Mouse (Mus musculus) cerebral cortex, adult 2 months (tissue): Measurements from ENCODE around the gene Grb10.

Experiments
- WGBS: fragments of 180-500 bp; shearing (Covaris S2); methylation state at CpG from one replicate; pipeline ENCODE4 v1.1.7; 2018; 5-methylcytosine and 5-hydroxymethylcytosine counted together

Grb10 gene

DNA sequence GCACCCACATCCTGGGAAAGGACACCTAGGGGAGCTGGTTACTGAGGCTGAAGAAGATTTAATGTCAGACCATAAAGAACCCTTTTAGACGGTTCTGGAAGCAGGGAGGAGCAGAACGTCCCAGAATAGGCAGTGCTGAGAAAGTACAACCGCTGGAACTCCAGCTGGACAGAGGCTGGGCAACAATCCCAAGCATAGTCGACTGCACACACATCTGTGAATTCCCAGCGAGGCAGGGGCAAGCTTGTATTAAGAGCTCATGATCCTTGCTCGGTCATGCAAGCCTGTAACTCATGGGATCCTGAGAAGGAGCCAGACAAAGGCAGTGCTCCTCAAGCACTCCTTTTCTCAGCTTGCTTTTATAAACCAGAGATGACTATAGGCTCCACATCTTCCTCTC, 69.7 kb downstream of the Grb10 start:
- 57% methylated on average over 6 of the region's 6 CpGs for WGBS

DNA sequence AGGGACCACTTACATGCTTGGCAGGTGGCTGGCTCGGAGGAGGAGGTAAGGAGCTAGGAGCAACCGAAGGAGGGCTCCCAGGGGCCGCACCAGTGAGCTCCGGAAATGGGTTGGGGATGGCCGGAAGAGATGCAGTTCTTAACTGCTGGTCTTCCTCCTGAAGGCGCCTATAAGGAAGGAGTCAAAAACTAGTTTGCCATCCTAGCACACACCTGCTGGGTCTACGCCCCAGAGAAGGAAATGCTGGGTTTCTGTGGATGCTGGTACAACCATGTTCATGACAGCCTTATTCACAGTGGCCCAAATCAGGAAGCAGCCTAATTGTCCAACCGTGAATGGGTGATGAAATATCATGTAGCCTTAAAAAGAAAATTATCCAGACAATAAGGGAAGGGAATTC, 71.0 kb downstream of the Grb10 start:
- WGBS: 94% methylated on average over 8 of the region's 8 CpGs

- WGBS: 94% methylated on average over 3 of the region's 3 CpGs
These were observed 72.3 kb downstream of the Grb10 start for GRCm38 (mm10) chr11:11966220-11966619.

DNA sequence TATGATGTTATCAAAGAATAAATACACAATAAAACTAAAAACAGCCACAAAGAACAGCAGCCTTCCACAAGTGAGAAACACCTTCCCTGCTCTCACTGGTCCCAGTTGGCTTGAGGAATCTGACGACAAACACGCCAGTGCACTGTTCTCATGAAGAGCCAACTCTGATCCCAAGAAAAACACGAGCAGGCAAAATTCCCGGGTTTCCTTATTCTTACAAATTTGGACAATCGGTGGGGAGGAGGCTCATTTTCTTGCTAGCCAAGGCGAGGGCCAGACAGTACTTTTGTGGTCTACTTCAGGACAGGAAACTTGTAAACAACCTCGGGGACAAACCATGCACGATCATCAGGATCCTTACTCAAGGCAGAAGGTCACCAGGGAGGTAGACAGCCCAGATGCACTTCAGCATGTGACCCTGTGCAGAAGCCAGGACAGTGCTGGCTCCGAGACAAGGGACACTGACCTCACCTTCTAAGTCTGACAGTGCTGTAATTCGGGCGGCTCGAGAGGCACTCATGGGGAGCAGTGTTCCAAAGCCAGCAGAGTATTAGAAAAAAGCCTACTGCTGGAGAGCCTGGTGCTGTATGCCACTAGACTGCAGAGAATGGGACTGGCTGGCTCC, 72.9 kb downstream of the Grb10 start:
- WGBS: 68% methylated on average over 12 of the region's 12 CpGs

DNA sequence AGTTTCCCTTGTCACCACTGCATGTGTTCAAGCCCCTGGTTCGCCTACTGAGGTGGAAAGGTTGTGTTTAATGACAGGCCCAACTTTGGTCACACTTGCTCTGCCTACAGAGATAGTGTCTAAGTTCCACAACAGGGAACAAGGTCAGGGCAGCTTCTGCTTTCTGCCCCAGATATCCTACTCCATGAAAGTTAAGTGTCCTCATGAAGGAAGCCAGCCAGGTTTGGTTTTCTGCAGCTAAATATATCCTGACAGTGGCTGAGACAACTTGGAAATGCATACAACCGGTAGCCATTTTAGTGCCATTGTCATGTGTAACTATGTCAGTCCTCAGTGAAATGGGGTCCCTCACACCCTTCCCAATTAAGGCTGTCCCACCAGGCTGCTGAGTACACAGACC, 73.8 kb downstream of the Grb10 start:
- WGBS: 88% methylated on average over 2 of the region's 2 CpGs

DNA sequence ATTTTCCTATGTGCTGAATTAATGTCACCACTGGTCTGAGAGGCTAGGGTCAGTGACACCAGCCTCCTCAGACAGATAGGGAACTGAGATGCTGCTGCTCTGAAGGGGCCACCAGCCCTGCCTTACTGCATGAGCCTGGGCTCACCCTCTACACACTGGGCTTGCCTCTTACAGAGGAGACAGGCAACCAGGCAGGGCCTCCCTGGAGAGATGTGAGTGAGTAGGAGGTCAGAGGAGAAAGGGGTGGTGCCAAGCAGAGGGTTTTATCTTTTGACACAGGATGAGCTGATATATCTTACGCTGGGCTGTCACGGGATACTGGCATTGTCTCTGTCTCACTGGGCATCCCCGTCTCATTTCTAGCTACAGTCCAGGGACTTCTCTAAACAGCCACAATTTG, 74.9 kb downstream of the Grb10 start:
- WGBS: 94% methylated on average over 3 of the region's 3 CpGs

- 96% methylated on average over 2 of the region's 2 CpGs for WGBS
These were observed 75.4 kb downstream of the Grb10 start for GRCm38 (mm10) chr11:11963065-11963464.

GRCm38 (mm10) chr11:11962629-11962954, 75.9 kb downstream of the Grb10 start:
- WGBS: 44% methylated on average over 5 of the region's 5 CpGs

GRCm38 (mm10) chr11:11961917-11962628, 76.4 kb downstream of the Grb10 start:
- 83% methylated on average over 5 of the region's 5 CpGs for WGBS

- WGBS: 53% methylated on average over 5 of the region's 5 CpGs
These were observed 77.6 kb downstream of the Grb10 start for GRCm38 (mm10) chr11:11960858-11961257.

DNA sequence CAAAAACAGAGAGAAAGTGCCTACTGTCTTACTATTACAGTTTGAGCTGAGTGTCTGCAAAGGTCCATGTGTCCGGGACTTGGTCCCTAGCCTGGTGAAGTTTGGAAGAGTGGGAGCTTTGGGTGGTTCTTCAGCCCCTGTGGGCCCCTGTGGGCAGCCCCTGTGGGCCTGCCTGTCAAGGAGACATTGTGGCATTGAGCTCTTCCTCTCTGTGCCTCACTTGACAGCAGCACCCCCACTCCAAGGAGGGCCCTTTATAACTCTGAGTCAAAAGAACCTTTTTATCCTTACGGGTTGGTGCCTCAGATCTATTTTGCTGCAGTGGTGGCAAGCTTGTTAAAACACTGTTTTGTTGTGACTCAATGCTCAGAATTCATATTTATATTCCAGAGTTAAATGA, 78.3 kb downstream of the Grb10 start:
- 63% methylated on average over 2 of the region's 2 CpGs for WGBS

GRCm38 (mm10) chr11:11958479-11958878, 80.0 kb downstream of the Grb10 start:
- WGBS: 94% methylated on average over 2 of the region's 2 CpGs

GRCm38 (mm10) chr11:11958061-11958361, 80.5 kb downstream of the Grb10 start:
- 86% methylated on average over 2 of the region's 2 CpGs for WGBS

DNA sequence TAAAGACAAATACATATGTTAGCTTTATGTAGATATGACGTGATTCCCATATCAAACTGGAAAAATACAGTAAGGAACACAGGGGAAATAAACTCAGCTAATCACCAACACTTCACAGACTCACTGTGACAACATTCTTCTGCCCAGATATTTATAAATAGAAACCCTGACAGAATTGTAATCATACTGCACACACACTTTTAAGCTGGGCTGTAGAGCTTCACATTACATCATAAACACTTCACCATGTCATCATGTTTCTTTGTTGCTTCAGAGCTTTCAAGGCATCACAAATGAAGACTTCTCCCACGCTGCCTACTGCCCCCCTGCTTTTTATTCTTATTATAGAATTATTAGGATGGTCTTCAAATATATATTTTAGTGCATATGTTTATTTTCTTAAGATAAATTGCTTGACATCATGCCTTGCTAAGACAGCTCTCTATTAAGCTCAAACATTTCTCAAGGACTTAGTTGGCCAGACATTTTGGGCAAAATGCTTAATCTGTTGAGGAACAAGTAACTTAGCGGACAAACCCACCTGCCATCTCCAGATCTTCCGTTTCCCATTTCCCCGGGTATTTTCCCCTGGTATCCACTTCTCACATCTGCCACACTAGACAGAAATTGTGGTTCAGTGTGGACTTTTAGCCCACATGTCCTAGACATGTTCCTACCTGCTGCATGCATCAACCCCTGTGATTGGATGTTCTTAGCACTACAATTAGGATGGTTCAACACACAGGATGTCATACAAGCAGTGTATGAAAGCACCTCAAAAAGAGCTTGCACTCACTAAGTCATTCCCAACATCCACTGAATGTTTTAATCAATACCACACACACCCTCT, 81.0 kb downstream of the Grb10 start:
- WGBS: 89% methylated on average over 5 of the region's 5 CpGs

GRCm38 (mm10) chr11:11954606-11955005, 83.9 kb downstream of the Grb10 start:
- WGBS: 95% methylated on average over 6 of the region's 6 CpGs

- WGBS: 83% methylated on average over 4 of the region's 4 CpGs
These were observed 84.4 kb downstream of the Grb10 start for GRCm38 (mm10) chr11:11954115-11954438.

DNA sequence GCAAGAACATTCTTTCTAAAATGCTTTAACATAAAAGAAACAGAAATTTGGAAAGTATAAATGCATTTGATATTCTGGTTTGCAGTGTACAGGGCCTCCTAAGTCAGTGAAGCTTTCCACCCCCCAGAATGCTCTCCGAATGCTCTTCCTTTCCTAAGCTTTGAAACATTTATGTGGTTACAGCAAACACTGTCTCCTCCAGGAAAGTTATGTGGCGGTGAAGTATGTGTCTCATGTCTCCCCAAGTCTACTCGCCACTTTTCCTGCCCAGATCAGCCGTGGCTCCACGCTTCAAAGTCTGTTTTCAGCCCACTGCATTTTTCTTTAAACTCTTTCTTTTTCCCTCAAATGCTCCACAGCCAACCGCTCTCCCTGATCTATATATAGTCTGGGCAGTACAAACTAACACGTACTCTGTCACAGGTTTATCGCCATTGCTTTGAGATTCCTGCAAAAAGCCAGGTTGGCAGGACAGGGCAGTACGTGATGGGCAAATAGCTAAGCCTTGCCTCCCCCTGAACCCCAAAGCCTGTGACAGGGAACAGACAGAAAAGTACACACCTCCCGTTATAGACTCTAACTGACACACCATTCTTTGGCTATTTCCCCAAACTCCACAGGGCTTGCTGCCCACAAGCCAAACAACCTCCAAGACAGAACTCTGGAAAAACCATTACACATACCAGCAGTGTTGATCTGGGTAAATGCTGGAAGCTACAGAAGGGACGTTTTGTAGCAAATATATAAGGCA, 84.9 kb downstream of the Grb10 start:
- WGBS: 53% methylated on average over 11 of the region's 11 CpGs

- WGBS: 97% methylated on average over 1 of the region's 1 CpGs
These were observed 85.9 kb downstream of the Grb10 start for GRCm38 (mm10) chr11:11952569-11952968.

DNA sequence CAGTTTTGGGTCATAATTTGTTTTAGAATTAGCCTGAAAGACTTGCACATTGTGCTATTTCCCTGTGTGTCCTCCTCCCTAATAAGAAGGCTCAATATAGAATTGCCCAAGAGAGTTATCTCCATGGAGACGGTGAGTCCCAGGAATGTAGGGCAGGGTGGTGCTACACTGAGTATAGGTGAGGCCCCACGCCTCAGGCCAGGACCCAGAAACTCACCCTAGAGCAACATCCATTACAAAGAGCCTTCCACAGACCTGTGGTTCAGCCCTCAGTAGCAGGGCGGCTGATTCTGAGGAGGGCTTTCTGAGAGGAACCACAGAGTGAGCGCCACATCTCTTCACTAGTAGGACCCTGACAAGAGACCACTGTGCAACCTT, 89.5 kb downstream of the Grb10 start:
- WGBS: 86% methylated on average over 4 of the region's 4 CpGs

- 68% methylated on average over 9 of the region's 9 CpGs for WGBS
These were observed 90.0 kb downstream of the Grb10 start for GRCm38 (mm10) chr11:11948321-11948987.

DNA sequence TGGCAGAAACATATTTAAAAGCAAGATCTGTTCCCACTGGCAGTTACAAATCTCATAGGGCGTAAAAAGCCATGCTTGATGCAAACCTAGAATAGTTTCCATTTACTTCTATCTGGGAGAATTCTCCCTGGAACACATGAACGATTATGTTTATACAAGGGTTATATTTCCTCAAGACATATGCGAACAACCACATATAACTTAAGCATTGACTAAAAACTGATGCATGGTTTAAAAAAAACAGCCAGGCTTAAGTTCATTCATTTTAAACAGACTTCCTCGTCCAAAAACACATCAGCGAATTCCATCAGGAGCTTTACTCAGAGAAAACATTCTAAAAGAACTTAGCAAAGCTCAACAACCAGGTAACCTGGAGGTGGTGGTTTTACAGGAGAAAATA, 90.6 kb downstream of the Grb10 start:
- WGBS: 58% methylated on average over 5 of the region's 5 CpGs

- WGBS: 95% methylated on average over 4 of the region's 4 CpGs
These were observed 92.7 kb downstream of the Grb10 start for GRCm38 (mm10) chr11:11945766-11946165.
